10 mouse cellular contexts compared by ENCODE assay signal in the genomic region with DNA sequence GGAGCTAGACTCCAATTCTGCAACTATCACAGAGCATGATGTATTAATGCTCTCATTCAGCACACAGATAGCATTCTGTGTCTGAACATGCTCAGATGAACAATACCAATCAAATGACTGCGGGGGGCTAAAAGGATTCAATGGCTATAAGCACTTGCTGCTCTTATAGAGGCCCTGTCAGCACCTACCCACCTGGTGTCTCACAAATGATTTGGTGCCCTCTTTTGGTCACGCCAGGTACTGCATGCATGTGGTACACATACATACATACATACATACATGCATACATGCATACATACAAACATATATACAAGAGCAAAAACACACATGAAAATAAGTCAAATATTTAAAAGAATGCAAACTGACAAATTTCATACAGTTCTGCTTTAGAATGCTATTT.
A peak's percentile ranks its signal among the peaks of the same experiment; 100 is the strongest.
DNase-seq lines count a peak whose midpoint lies in the region; ATAC-seq and TF ChIP-seq lines count a peak whose summit lies in the region.
"Had no signal": no experiment of that assay in that cellular context is flagged by ENCODE, and none has a peak within 500 bp of the region (broad histone marks: within the 10 kb centered on the region; RNA-seq: fewer than 3 reads in every experiment).

No protein-coding gene starts in this region.

- H3K4me1 ChIP-seq in forebrain, postnatal 0 days (ENCODE audit: insufficient read depth) = no peaks in the 10 kb centered on the region
- no peaks in the 10 kb centered on the region for H3K4me1 ChIP-seq in forebrain, embryonic 13.5 days
- H3K4me1 ChIP-seq in lung, postnatal 0 days (ENCODE audit: insufficient read depth, low read depth, low read length) = no peaks in the 10 kb centered on the region
- H3K4me1 ChIP-seq: forebrain, embryonic 12.5 days; midbrain, embryonic 12.5 days had no signal

- H3K4me3 ChIP-seq in forebrain, postnatal 0 days (ENCODE audit: low read depth, low read length) = no peak overlapping the region
- no peak overlapping the region for H3K4me3 ChIP-seq in forebrain, embryonic 13.5 days
- no peak overlapping the region for H3K4me3 ChIP-seq in lung, postnatal 0 days (ENCODE audit: low read depth, low read length)
- H3K4me3 ChIP-seq: forebrain, embryonic 12.5 days; midbrain, embryonic 12.5 days had no signal

- H3K27ac ChIP-seq in forebrain, postnatal 0 days (ENCODE audit: low read depth, low read length) = no peak overlapping the region
- no peak overlapping the region for H3K27ac ChIP-seq in forebrain, embryonic 13.5 days
- H3K27ac ChIP-seq in lung, postnatal 0 days (ENCODE audit: low read length) = no peak overlapping the region
- H3K27ac ChIP-seq: forebrain, embryonic 12.5 days; midbrain, embryonic 12.5 days had no signal

- H3K27me3 ChIP-seq in forebrain, postnatal 0 days (ENCODE audit: insufficient read depth, low read length) = no peaks in the 10 kb centered on the region
- no peaks in the 10 kb centered on the region for H3K27me3 ChIP-seq in forebrain, embryonic 13.5 days
- no peaks in the 10 kb centered on the region for H3K27me3 ChIP-seq in lung, postnatal 0 days (replicated peaks; ENCODE audit: insufficient read depth, low read length)
- H3K27me3 ChIP-seq: forebrain, embryonic 12.5 days; midbrain, embryonic 12.5 days had no signal

- ATAC-seq in forebrain, postnatal 0 days = peak; percentile 58; the same call in 1 of the 2 replicates
- no peak for ATAC-seq in forebrain, embryonic 13.5 days
- ATAC-seq in lung, postnatal 0 days = no peak

- H3K9ac ChIP-seq in forebrain, postnatal 0 days = no peak overlapping the region
- no peak overlapping the region for H3K9ac ChIP-seq in forebrain, embryonic 13.5 days
- no peak overlapping the region for H3K9ac ChIP-seq in lung, postnatal 0 days (replicated peaks; ENCODE audit: low read depth)
- H3K9ac ChIP-seq: forebrain, embryonic 12.5 days; midbrain, embryonic 12.5 days had no signal

- TF ChIP-seq EP300 in lung, postnatal 0 days (IDR thresholded peaks at IDR 0.05) = no peak

- H3K36me3 ChIP-seq in forebrain, postnatal 0 days (ENCODE audit: insufficient read depth) = no peaks in the 10 kb centered on the region
- H3K36me3 ChIP-seq in forebrain, embryonic 13.5 days (ENCODE audit: poor library complexity, severe bottlenecking) = no peaks in the 10 kb centered on the region
- no peaks in the 10 kb centered on the region for H3K36me3 ChIP-seq in lung, postnatal 0 days (ENCODE audit: insufficient read depth, low read length)
- H3K36me3 ChIP-seq: forebrain, embryonic 12.5 days; midbrain, embryonic 12.5 days had no signal

- 97% methylated on average over 2 of the region's 2 CpGs for WGBS in forebrain, postnatal 0 days
- 93% methylated on average over 2 of the region's 2 CpGs for WGBS in forebrain, embryonic 13.5 days
- 84% methylated on average over 2 of the region's 2 CpGs for WGBS in lung, postnatal 0 days

- DNase-seq in forebrain, postnatal 0 days = peak; percentile 12
- no peak for DNase-seq in lung, postnatal 0 days (ENCODE audit: low spot score)
- DNase-seq in lung, postnatal 4 days = no peak
- peak; percentile 26 for DNase-seq in WW6 (ENCODE audit: low read depth, low spot score)
- peak; percentile 56 for DNase-seq in testis, postnatal 10 days (ENCODE audit: low spot score)
- DNase-seq in gastrocnemius, adult 8-10 months (ENCODE audit: low spot score in 2 of 2) = no peak
- DNase-seq in frontal cortex, postnatal 10 days (ENCODE audit: low spot score in 2 of 2) = no peak

- H3K4me2 ChIP-seq in forebrain, postnatal 0 days (ENCODE audit: low read depth) = no peak overlapping the region
- no peak overlapping the region for H3K4me2 ChIP-seq in forebrain, embryonic 13.5 days
- no peak overlapping the region for H3K4me2 ChIP-seq in lung, postnatal 0 days (replicated peaks; ENCODE audit: low read depth, low read length)
- H3K4me2 ChIP-seq: forebrain, embryonic 12.5 days; midbrain, embryonic 12.5 days had no signal

- TF ChIP-seq CTCF in forebrain, postnatal 0 days (IDR thresholded peaks at IDR 0.05; ENCODE audit: low read depth) = peak; percentile 45
- peak; percentile 25 for TF ChIP-seq CTCF in lung, postnatal 0 days (IDR thresholded peaks at IDR 0.05)

- H3K9me3 ChIP-seq in forebrain, postnatal 0 days (ENCODE audit: low read length) = no peaks in the 10 kb centered on the region
- 0 out of 2 replicates have a peak, but pooled peaks cover 3% of the 10 kb centered on the region for H3K9me3 ChIP-seq in forebrain, embryonic 13.5 days (replicated peaks)
- no peaks in the 10 kb centered on the region for H3K9me3 ChIP-seq in lung, postnatal 0 days (ENCODE audit: low read length)
- H3K9me3 ChIP-seq: midbrain, embryonic 12.5 days had no signal

Comparison
In these comparisons a context has a peak if more than half of its experiments do, and no peak if none do; other contexts are left out.
1. DNase-seq: peak in forebrain, postnatal 0 days (single experiment), WW6 (single experiment) and testis, postnatal 10 days (single experiment); none in lung, postnatal 0 days (single experiment), lung, postnatal 4 days (0 of 2), gastrocnemius, adult 8-10 months (0 of 2) and frontal cortex, postnatal 10 days (0 of 2).